Mouse (Mus musculus) intestine, embryonic 16.5 days (tissue): Measurements from ENCODE around the gene Prpf19. TPM values are rescaled to one million over a fixed set of nuclear protein-coding genes. Genes with fewer than 3 reads are reported as not detected.

Experiments used
- polyA plus RNA-seq: library from polyadenylated mRNA; unstranded; fragments of >200 nt; fragmentation: Nextera tagmentation; extraction: Ambion mirVana; gene quantifications from 2 replicates; pipeline ENCODE4 v1.2.1, GENCODE M21; 2015

The Prpf19 gene
- polyA plus RNA-seq, 1 experiment from 2014 or later: 35.0 TPM

Other genes starting within 250 kb of the Prpf19 start
- gene Pga5, start 217.2 kb upstream of the Prpf19 start, polyA plus RNA-seq: 0.71 and 0.78 TPM in 2 replicates
- gene Vps37c, start 206.5 kb upstream of the Prpf19 start, polyA plus RNA-seq: 36.2 and 37.6 TPM in 2 replicates
- 0.17 TPM in 1 of 2 replicates, not detected in the other for gene Cd5, start 156.2 kb upstream of the Prpf19 start, polyA plus RNA-seq
- gene Cd6, start 65.2 kb upstream of the Prpf19 start, polyA plus RNA-seq: 0.23 and 0.38 TPM in 2 replicates
- gene Slc15a3, start 55.5 kb upstream of the Prpf19 start, polyA plus RNA-seq: 0.48 and 0.56 TPM in 2 replicates
- 29.9 and 32.3 TPM in 2 replicates for gene Tmem132a, start 25.3 kb upstream of the Prpf19 start, polyA plus RNA-seq
- 72.8 and 78.7 TPM in 2 replicates for gene Tmem109, start 13.2 kb upstream of the Prpf19 start, polyA plus RNA-seq
- not detected in 2 replicates for gene Zp1, start 25.4 kb downstream of the Prpf19 start, polyA plus RNA-seq
- gene Ptgdr2, start 41.9 kb downstream of the Prpf19 start, polyA plus RNA-seq: 0.05 and 0.11 TPM in 2 replicates
- 25.6 and 29.4 TPM in 2 replicates for gene Ccdc86, start 54.0 kb downstream of the Prpf19 start, polyA plus RNA-seq
- 111 and 159 TPM in 2 replicates for gene Ms4a10, start 79.4 kb downstream of the Prpf19 start, polyA plus RNA-seq
- gene Ms4a15, start 98.0 kb downstream of the Prpf19 start, polyA plus RNA-seq: 0.31 and 0.37 TPM in 2 replicates
- 40.6 and 41.9 TPM in 2 replicates for gene Ms4a18, start 122.8 kb downstream of the Prpf19 start, polyA plus RNA-seq
- gene Ms4a8a, start 185.9 kb downstream of the Prpf19 start, polyA plus RNA-seq: 37.6 and 39.5 TPM in 2 replicates
- not detected in 2 replicates for gene 1700017D01Rik, start 235.6 kb downstream of the Prpf19 start, polyA plus RNA-seq